Mouse (Mus musculus): ENCODE data around the gene Tnf. TPM values are rescaled to one million over a fixed set of nuclear protein-coding genes. Genes with fewer than 3 reads are reported as not detected.

Gene Tnf
- polyA plus RNA-seq, 1 experiment from 2014 or later: not detected

GRCm38 (mm10) chr17:35224641-35225040 lies 22.8 kb upstream of the Tnf start:
- H3K4me1 ChIP-seq (replicated peaks; ENCODE audit: control insufficient read depth, insufficient read depth, low read length): no peaks in the 10 kb centered on the region
- H3K27me3 ChIP-seq (ENCODE audit: control insufficient read depth, insufficient read depth, low read length): no peaks in the 10 kb centered on the region
- 97% methylated on average over 4 of the region's 4 CpGs for WGBS
- no peak overlapping the region for H3K27ac ChIP-seq
- H3K4me3 ChIP-seq (replicated peaks; ENCODE audit: low read length): no peak overlapping the region
- no peak overlapping the region for H3K9ac ChIP-seq
- H3K4me2 ChIP-seq (replicated peaks): no peak overlapping the region
- peaks cover 49% of the 10 kb centered on the region for H3K36me3 ChIP-seq (replicated peaks; ENCODE audit: control insufficient read depth, insufficient read depth)
- H3K9me3 ChIP-seq (ENCODE audit: control insufficient read depth, low read length): no peaks in the 10 kb centered on the region
- no peak for ATAC-seq (ENCODE audit: low FRiP score)
- DNase-seq (ENCODE audit: low spot score): no peak

- ATAC-seq (ENCODE audit: low FRiP score): no peak
- peaks cover 27% of the 10 kb centered on the region for H3K36me3 ChIP-seq (replicated peaks; ENCODE audit: control insufficient read depth, insufficient read depth)
Observed at GRCm38 (mm10) chr17:35222299-35222698, 20.5 kb upstream of the Tnf start.

GRCm38 (mm10) chr17:35220156-35220952 lies 18.5 kb upstream of the Tnf start, which contains the start of gene Gm16181:
Gm16181 (plus strand) TSS chr17:35220834.
- no peak for DNase-seq (ENCODE audit: low spot score)
- no peak within 1 kb of the TSS for H3K4me2 ChIP-seq (replicated peaks)
- no peak within 1 kb of the TSS for H3K4me3 ChIP-seq (replicated peaks; ENCODE audit: low read length)
- H3K9me3 ChIP-seq (ENCODE audit: control insufficient read depth, low read length): no peaks in the 10 kb centered on the region
- no peaks in the 10 kb centered on the region for H3K4me1 ChIP-seq (replicated peaks; ENCODE audit: control insufficient read depth, insufficient read depth, low read length)
- ATAC-seq (ENCODE audit: low FRiP score): no peak
- peaks cover 25% of the 10 kb centered on the region for H3K36me3 ChIP-seq (replicated peaks; ENCODE audit: control insufficient read depth, insufficient read depth)
- 82% methylated on average over 28 of the region's 28 CpGs for WGBS
- H3K27ac ChIP-seq: no peak within 1 kb of the TSS
- H3K27me3 ChIP-seq (ENCODE audit: control insufficient read depth, insufficient read depth, low read length): no peaks in the 10 kb centered on the region
- H3K9ac ChIP-seq: no peak within 1 kb of the TSS

More at GRCm38 (mm10) chr17:35222299-35222698, 20.5 kb upstream of the Tnf start:
- no peak overlapping the region for H3K9ac ChIP-seq
- DNase-seq (ENCODE audit: low spot score): no peak
- WGBS: 74% methylated on average over 6 of the region's 6 CpGs
- no peak overlapping the region for H3K4me2 ChIP-seq (replicated peaks)
- no peaks in the 10 kb centered on the region for H3K9me3 ChIP-seq (ENCODE audit: control insufficient read depth, low read length)
- no peak overlapping the region for H3K4me3 ChIP-seq (replicated peaks; ENCODE audit: low read length)
- no peaks in the 10 kb centered on the region for H3K27me3 ChIP-seq (ENCODE audit: control insufficient read depth, insufficient read depth, low read length)
- no peak overlapping the region for H3K27ac ChIP-seq
- no peaks in the 10 kb centered on the region for H3K4me1 ChIP-seq (replicated peaks; ENCODE audit: control insufficient read depth, insufficient read depth, low read length)

- Histone ChIP-seq H3K27me3 (ENCODE audit: control insufficient read depth, insufficient read depth, low read length) (no peaks in the 10 kb centered on the region), H3K9me3 (ENCODE audit: control insufficient read depth, low read length) (no peaks in the 10 kb centered on the region)
Observed at GRCm38 (mm10) chr17:35219601-35220041, 17.8 kb upstream of the Tnf start.

GRCm38 (mm10) chr17:35218516-35219193 lies 16.8 kb upstream of the Tnf start:
- Histone ChIP-seq H3K4me3 (replicated peaks; ENCODE audit: low read length) (no peak overlapping the region), H3K9ac (no peak overlapping the region), H3K4me2 (replicated peaks) (no peak overlapping the region), H3K4me1 (replicated peaks; ENCODE audit: control insufficient read depth, insufficient read depth, low read length) (no peaks in the 10 kb centered on the region), H3K27me3 (ENCODE audit: control insufficient read depth, insufficient read depth, low read length) (no peaks in the 10 kb centered on the region), H3K36me3 (replicated peaks; ENCODE audit: control insufficient read depth, insufficient read depth) (peaks cover 23% of the 10 kb centered on the region), H3K27ac (no peak overlapping the region), H3K9me3 (ENCODE audit: control insufficient read depth, low read length) (no peaks in the 10 kb centered on the region)
- DNase-seq (ENCODE audit: low spot score): no peak
- 84% methylated on average over 18 of the region's 18 CpGs for WGBS
- no peak for ATAC-seq (ENCODE audit: low FRiP score)

More at GRCm38 (mm10) chr17:35219601-35220041, 17.8 kb upstream of the Tnf start:
- DNase-seq (ENCODE audit: low spot score) (no peak), ATAC-seq (ENCODE audit: low FRiP score) (no peak)
- no peak overlapping the region for H3K27ac ChIP-seq
- H3K4me1 ChIP-seq (replicated peaks; ENCODE audit: control insufficient read depth, insufficient read depth, low read length): no peaks in the 10 kb centered on the region
- no peak overlapping the region for H3K4me3 ChIP-seq (replicated peaks; ENCODE audit: low read length)
- H3K9ac ChIP-seq: no peak overlapping the region
- no peak overlapping the region for H3K4me2 ChIP-seq (replicated peaks)
- H3K36me3 ChIP-seq (replicated peaks; ENCODE audit: control insufficient read depth, insufficient read depth): peaks cover 25% of the 10 kb centered on the region
- 89% methylated on average over 6 of the region's 6 CpGs for WGBS

- Histone ChIP-seq H3K27me3 (ENCODE audit: control insufficient read depth, insufficient read depth, low read length) (no peaks in the 10 kb centered on the region), H3K27ac (no peak overlapping the region), H3K9ac (no peak overlapping the region), H3K4me3 (replicated peaks; ENCODE audit: low read length) (no peak overlapping the region), H3K4me2 (replicated peaks) (no peak overlapping the region), H3K36me3 (replicated peaks; ENCODE audit: control insufficient read depth, insufficient read depth) (no peaks in the 10 kb centered on the region), H3K4me1 (replicated peaks; ENCODE audit: control insufficient read depth, insufficient read depth, low read length) (no peaks in the 10 kb centered on the region), H3K9me3 (ENCODE audit: control insufficient read depth, low read length) (no peaks in the 10 kb centered on the region)
- ATAC-seq (ENCODE audit: low FRiP score) (no peak), DNase-seq (ENCODE audit: low spot score) (no peak)
- WGBS: 94% methylated on average over 5 of the region's 5 CpGs
Observed at GRCm38 (mm10) chr17:35213071-35213470, 11.3 kb upstream of the Tnf start.

GRCm38 (mm10) chr17:35210593-35210992 lies 8.8 kb upstream of the Tnf start:
- Histone ChIP-seq H3K4me1 (replicated peaks; ENCODE audit: control insufficient read depth, insufficient read depth, low read length) (no peaks in the 10 kb centered on the region), H3K27me3 (ENCODE audit: control insufficient read depth, insufficient read depth, low read length) (no peaks in the 10 kb centered on the region), H3K9me3 (ENCODE audit: control insufficient read depth, low read length) (no peaks in the 10 kb centered on the region), H3K36me3 (replicated peaks; ENCODE audit: control insufficient read depth, insufficient read depth) (no peaks in the 10 kb centered on the region), H3K27ac (no peak overlapping the region), H3K4me2 (replicated peaks) (no peak overlapping the region), H3K9ac (no peak overlapping the region), H3K4me3 (replicated peaks; ENCODE audit: low read length) (no peak overlapping the region)
- DNase-seq (ENCODE audit: low spot score) (no peak), ATAC-seq (ENCODE audit: low FRiP score) (no peak)
- WGBS: 82% methylated on average over 3 of the region's 3 CpGs

GRCm38 (mm10) chr17:35209785-35210535 lies 8.2 kb upstream of the Tnf start:
- Histone ChIP-seq H3K9me3 (ENCODE audit: control insufficient read depth, low read length) (no peaks in the 10 kb centered on the region), H3K4me1 (replicated peaks; ENCODE audit: control insufficient read depth, insufficient read depth, low read length) (no peaks in the 10 kb centered on the region), H3K9ac (no peak overlapping the region), H3K27me3 (ENCODE audit: control insufficient read depth, insufficient read depth, low read length) (peaks cover 4% of the 10 kb centered on the region; the same call in 1 of the 2 replicates), H3K27ac (no peak overlapping the region), H3K4me2 (replicated peaks) (no peak overlapping the region), H3K36me3 (replicated peaks; ENCODE audit: control insufficient read depth, insufficient read depth) (no peaks in the 10 kb centered on the region), H3K4me3 (replicated peaks; ENCODE audit: low read length) (no peak overlapping the region)
- no peak for ATAC-seq (ENCODE audit: low FRiP score)
- no peak for DNase-seq (ENCODE audit: low spot score)
- WGBS: 73% methylated on average over 12 of the region's 12 CpGs

GRCm38 (mm10) chr17:35205380-35205769 lies 3.6 kb upstream of the Tnf start:
- no peaks in the 10 kb centered on the region for H3K9me3 ChIP-seq (ENCODE audit: control insufficient read depth, low read length)
- DNase-seq (ENCODE audit: low spot score) (no peak), ATAC-seq (ENCODE audit: low FRiP score) (no peak)
- H3K27me3 ChIP-seq (ENCODE audit: control insufficient read depth, insufficient read depth, low read length): peaks cover 7% of the 10 kb centered on the region; the same call in 1 of the 2 replicates
- 0 out of 2 replicates have a peak overlapping the region, but pooled peaks have one; percentile 11 for H3K9ac ChIP-seq
- no peak overlapping the region for H3K4me3 ChIP-seq (replicated peaks; ENCODE audit: low read length)
- no peak overlapping the region for H3K27ac ChIP-seq
- no peaks in the 10 kb centered on the region for H3K4me1 ChIP-seq (replicated peaks; ENCODE audit: control insufficient read depth, insufficient read depth, low read length)
- no peak overlapping the region for H3K4me2 ChIP-seq (replicated peaks)
- H3K36me3 ChIP-seq (replicated peaks; ENCODE audit: control insufficient read depth, insufficient read depth): no peaks in the 10 kb centered on the region
- 59% methylated on average over 10 of the region's 10 CpGs for WGBS
